Comparison of ENCODE assay signal across 8 mouse cellular contexts in the genomic region with DNA sequence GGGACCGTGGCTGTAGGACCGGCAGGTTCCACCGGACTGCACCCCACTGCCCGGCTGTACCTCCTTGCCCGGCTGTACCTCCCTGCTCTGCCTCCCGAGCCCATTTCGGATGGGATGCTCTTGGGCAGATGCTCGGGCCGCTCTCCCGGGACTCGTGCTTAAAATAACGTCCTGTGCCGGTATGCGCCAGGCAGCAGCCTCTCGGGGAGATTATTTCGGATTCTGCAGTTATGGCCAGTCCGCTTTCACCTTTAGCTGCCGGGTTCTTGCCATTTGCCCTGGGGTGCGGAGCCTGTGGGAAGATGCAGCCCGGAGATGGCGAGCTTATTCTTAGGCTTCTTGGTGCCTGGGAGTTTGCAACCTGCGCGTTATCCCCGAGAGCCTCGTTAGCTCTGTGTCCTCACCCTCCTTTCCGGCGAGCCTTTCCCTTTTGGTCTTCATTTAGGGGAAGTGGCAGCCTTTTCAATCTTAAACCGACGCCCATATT. TPM values are rescaled to one million over a fixed set of nuclear protein-coding genes. Genes with fewer than 3 reads are reported as not detected.
DNase-seq lines count a peak whose midpoint lies in the region; ATAC-seq lines count a peak whose summit lies in the region.

No protein-coding gene starts in this region.

- H3K79me2 ChIP-seq in macrophage (ENCODE audit: inconsistent target), result peaks cover 53% of the 10 kb centered on the region

- peak overlapping the region; percentile 69 for H3K4me2 ChIP-seq in forebrain, embryonic 14.5 days (ENCODE audit: low read length)
- peak overlapping the region; percentile 99 for H3K4me2 ChIP-seq in intestine, embryonic 16.5 days (ENCODE audit: low read depth, low read length)

- DNase-seq in adrenal gland, postnatal 25 days, result peak; percentile 33
- DNase-seq in adrenal gland, postnatal 4 days (ENCODE audit: low spot score in 2 of 2), result no peak
- DNase-seq in thymus, adult 18-20 months, result peak; percentile 5 to 11
- no peak for DNase-seq in thymus, postnatal 4 days
- DNase-seq in forebrain, embryonic 14.5 days (ENCODE audit: low spot score), result peak; percentile 54
- peak; percentile 58 for DNase-seq in splenic B cell, adult 2 months (ENCODE audit: low read depth, low spot score)

- peak overlapping the region; percentile 98 for H3K27ac ChIP-seq in forebrain, embryonic 14.5 days (ENCODE audit: low read depth, low read length)
- peak overlapping the region; percentile 70 for H3K27ac ChIP-seq in intestine, embryonic 16.5 days (ENCODE audit: low read length)
- peak overlapping the region; percentile 97 for H3K27ac ChIP-seq in macrophage

- H3K9ac ChIP-seq in forebrain, embryonic 14.5 days (ENCODE audit: low read length), result peak overlapping the region; percentile 96
- peak overlapping the region; percentile 83 for H3K9ac ChIP-seq in intestine, embryonic 16.5 days (ENCODE audit: low read depth, low read length)

- peaks cover 10% of the 10 kb centered on the region for H3K4me1 ChIP-seq in forebrain, embryonic 14.5 days (ENCODE audit: control insufficient read depth, insufficient read depth, low read length)
- peaks cover 7% of the 10 kb centered on the region; the same call in 1 of the 2 replicates for H3K4me1 ChIP-seq in intestine, embryonic 16.5 days (ENCODE audit: control insufficient read depth, insufficient read depth, low read length)

- WGBS in forebrain, embryonic 14.5 days, result under 1% methylated on average over 29 of the region's 29 CpGs
- WGBS in intestine, embryonic 16.5 days, result under 1% methylated on average over 29 of the region's 29 CpGs
- under 1% methylated on average over 28 of the region's 29 CpGs for WGBS in macrophage (ENCODE audit: missing documents)

- peak overlapping the region; percentile 95 for H3K4me3 ChIP-seq in forebrain, embryonic 14.5 days (ENCODE audit: low read depth, low read length)
- peak overlapping the region; percentile 83 for H3K4me3 ChIP-seq in intestine, embryonic 16.5 days (ENCODE audit: low read length)
- peak overlapping the region; percentile 98 for H3K4me3 ChIP-seq in macrophage (ENCODE audit: inconsistent target)

- peak; percentile 6; the same call in 1 of the 2 replicates for ATAC-seq in forebrain, embryonic 14.5 days
- ATAC-seq in intestine, embryonic 16.5 days, result 0 out of 2 replicates have a peak, but pooled peaks have one; percentile 27

- no peaks in the 10 kb centered on the region for H3K36me3 ChIP-seq in forebrain, embryonic 14.5 days (ENCODE audit: control insufficient read depth, insufficient read depth, low read length)
- H3K36me3 ChIP-seq in intestine, embryonic 16.5 days (ENCODE audit: control insufficient read depth, insufficient read depth, low read length), result no peaks in the 10 kb centered on the region
- H3K36me3 ChIP-seq in macrophage (ENCODE audit: inconsistent target), result no peaks in the 10 kb centered on the region
- H3K36me3 ChIP-seq in splenic B cell, adult 2 months (ENCODE audit: control insufficient read depth, insufficient read depth, low read length, poor library complexity, severe bottlenecking), result no peaks in the 10 kb centered on the region

- no peaks in the 10 kb centered on the region for H3K27me3 ChIP-seq in forebrain, embryonic 14.5 days (replicated peaks; ENCODE audit: control insufficient read depth, insufficient read depth, low read length)
- no peaks in the 10 kb centered on the region for H3K27me3 ChIP-seq in intestine, embryonic 16.5 days (replicated peaks; ENCODE audit: control insufficient read depth, insufficient read depth, low read length)
- H3K27me3 ChIP-seq in splenic B cell, adult 2 months (ENCODE audit: control insufficient read depth, insufficient read depth, low read length, poor library complexity, severe bottlenecking), result no peaks in the 10 kb centered on the region

- no peaks in the 10 kb centered on the region for H3K9me3 ChIP-seq in forebrain, embryonic 14.5 days (replicated peaks; ENCODE audit: control insufficient read depth, low read length)
- H3K9me3 ChIP-seq in intestine, embryonic 16.5 days (ENCODE audit: control insufficient read depth, low read length), result no peaks in the 10 kb centered on the region

RNA-seq across cellular contexts. Expression of gene Myo5a, which starts 0.9 kb away (rescaled TPM):
- 43.7 and 59.3 TPM in 2 replicates for total RNA-seq in adrenal gland, postnatal 25 days (2021)
- 10 to 100 TPM; 33.6 to 37.9 TPM for total RNA-seq in adrenal gland, postnatal 4 days (2021)
- polyA plus RNA-seq in forebrain, embryonic 14.5 days (2014; fragmentation: Nextera tagmentation; extraction: Ambion mirVana), result 23.9 and 33.5 TPM in 2 replicates
- polyA plus RNA-seq in intestine, embryonic 16.5 days (2015; fragmentation: Nextera tagmentation; extraction: Ambion mirVana), result 4.3 and 4.9 TPM in 2 replicates
- 1,000 to 10,000 TPM in 14 of 26 experiments, 100 to 1,000 TPM in 12; 274 to 2,515 (median 1,017) TPM for total RNA-seq in macrophage (2018; cell fraction: chromatin; rRNA removed)
- total RNA-seq in macrophage (2018; cell fraction: cytosol; rRNA removed), result 100 to 1,000 TPM; 215 to 918 (median 488) TPM
- 1,000 to 10,000 TPM in 7 of 26 experiments, 100 to 1,000 TPM in 19; 243 to 1,634 (median 599) TPM for total RNA-seq in macrophage (2018; cell fraction: nucleus; rRNA removed)
- 290 to 945 TPM (median 467 TPM) in 3 replicates for polyA plus RNA-seq in macrophage (2018)

RNA-seq across cellular contexts. Expression of gene Arpp19, which starts 34.3 kb away (rescaled TPM):
- 303 and 351 TPM in 2 replicates for total RNA-seq in adrenal gland, postnatal 25 days (2021)
- total RNA-seq in adrenal gland, postnatal 4 days (2021), result 100 to 1,000 TPM; 246 to 283 TPM
- 258 and 266 TPM in 2 replicates for polyA plus RNA-seq in forebrain, embryonic 14.5 days (2014; fragmentation: Nextera tagmentation; extraction: Ambion mirVana)
- polyA plus RNA-seq in intestine, embryonic 16.5 days (2015; fragmentation: Nextera tagmentation; extraction: Ambion mirVana), result 264 and 267 TPM in 2 replicates
- total RNA-seq in macrophage (2018; cell fraction: chromatin; rRNA removed), result 10 to 100 TPM in 23 of 26 experiments, 1 to 10 TPM in 3; 7.2 to 46.6 (median 29.1) TPM
- total RNA-seq in macrophage (2018; cell fraction: cytosol; rRNA removed), result 10 to 100 TPM; 42.6 to 83.7 (median 54.2) TPM
- total RNA-seq in macrophage (2018; cell fraction: nucleus; rRNA removed), result 10 to 100 TPM in 24 of 26 experiments, 1 to 10 TPM in 2; 8.5 to 43.3 (median 20.1) TPM
- polyA plus RNA-seq in macrophage (2018), result 94.3 to 161 TPM (median 114 TPM) in 3 replicates

Comparison
In these comparisons a context has a peak if more than half of its experiments do, and no peak if none do; other contexts are left out.
1. DNase-seq: peak in adrenal gland, postnatal 25 days (single experiment), thymus, adult 18-20 months (2 of 2), forebrain, embryonic 14.5 days (single experiment) and splenic B cell, adult 2 months (single experiment); none in adrenal gland, postnatal 4 days (0 of 2) and thymus, postnatal 4 days (single experiment).
2. Peak in every context shown above with its lines, with median percentiles within 50 percentile points of each other: H3K27ac ChIP-seq and H3K4me3 ChIP-seq.